Mouse (Mus musculus): ENCODE measurements at regions not wholly inside any gene's neighbourhood (a gene's known extent, or its start where the extent isn't known, plus 50 kb on each side); places are given as distances from the start of the nearest gene placed in this dataset.

- ATAC-seq (ENCODE audit: low TSS enrichment) = no peak
These were observed 96.2 kb downstream of the Gm26897 start for GRCm38 (mm10) chr5:111829891-111830290.

GRCm38 (mm10) chr5:111835737-111836667 lies 102.3 kb downstream of the Gm26897 start:
- ATAC-seq (ENCODE audit: low TSS enrichment) = peak; percentile 62; the same call in 1 of the 2 replicates

GRCm38 (mm10) chr5:111836668-111837234 lies 103.0 kb downstream of the Gm26897 start:
- ATAC-seq (ENCODE audit: low TSS enrichment) = no peak

GRCm38 (mm10) chr5:111842461-111842860 lies 108.7 kb downstream of the Gm26897 start:
- no peak for ATAC-seq (ENCODE audit: low TSS enrichment)

- no peak for ATAC-seq (ENCODE audit: low TSS enrichment)
These were observed 110.0 kb downstream of the Gm26897 start for GRCm38 (mm10) chr5:111843622-111844239.

GRCm38 (mm10) chr5:111844528-111844927 lies 110.8 kb downstream of the Gm26897 start:
- ATAC-seq (ENCODE audit: low TSS enrichment) = no peak

- no peak for ATAC-seq (ENCODE audit: low TSS enrichment)
These were observed 115.2 kb downstream of the Gm26897 start for GRCm38 (mm10) chr5:111848917-111849316.

GRCm38 (mm10) chr5:111852682-111853081 lies 119.0 kb downstream of the Gm26897 start:
- ATAC-seq (ENCODE audit: low TSS enrichment) = no peak

GRCm38 (mm10) chr5:111855366-111855765 lies 121.6 kb downstream of the Gm26897 start:
- no peak for ATAC-seq (ENCODE audit: low TSS enrichment)

GRCm38 (mm10) chr5:111857200-111857599 lies 123.5 kb downstream of the Gm26897 start:
- ATAC-seq (ENCODE audit: low TSS enrichment) = no peak

- ATAC-seq (ENCODE audit: low TSS enrichment) = no peak
These were observed 126.7 kb downstream of the Gm26897 start for GRCm38 (mm10) chr5:111860436-111860835.

GRCm38 (mm10) chr5:111862331-111862730 lies 128.6 kb downstream of the Gm26897 start:
- no peak for ATAC-seq (ENCODE audit: low TSS enrichment)

GRCm38 (mm10) chr5:111863922-111864321 lies 130.2 kb downstream of the Gm26897 start:
- ATAC-seq (ENCODE audit: low TSS enrichment) = no peak; the same call in 1 of the 2 replicates

- peak; percentile 65; the same call in 1 of the 2 replicates for ATAC-seq (ENCODE audit: low TSS enrichment)
These were observed 130.9 kb downstream of the Gm26897 start for GRCm38 (mm10) chr5:111864606-111865005.

GRCm38 (mm10) chr5:111869011-111869410 lies 135.3 kb downstream of the Gm26897 start:
- ATAC-seq (ENCODE audit: low TSS enrichment) = no peak

GRCm38 (mm10) chr5:111877165-111877793 lies 143.6 kb downstream of the Gm26897 start:
- no peak for ATAC-seq (ENCODE audit: low TSS enrichment)

GRCm38 (mm10) chr5:111879044-111879443 lies 145.3 kb downstream of the Gm26897 start:
- ATAC-seq (ENCODE audit: low TSS enrichment) = no peak

- ATAC-seq (ENCODE audit: low TSS enrichment) = peak; percentile 52; the same call in 1 of the 2 replicates
These were observed 146.5 kb downstream of the Gm26897 start for GRCm38 (mm10) chr5:111880268-111880667.

- ATAC-seq (ENCODE audit: low TSS enrichment) = no peak
These were observed 147.8 kb downstream of the Gm26897 start for GRCm38 (mm10) chr5:111881517-111881916.

- no peak for ATAC-seq (ENCODE audit: low TSS enrichment)
These were observed 153.6 kb downstream of the Gm26897 start for GRCm38 (mm10) chr5:111887281-111887680.

- ATAC-seq (ENCODE audit: low TSS enrichment) = peak; percentile 60
These were observed 157.1 kb downstream of the Gm26897 start for GRCm38 (mm10) chr5:111890800-111891199.

- ATAC-seq (ENCODE audit: low TSS enrichment) = no peak
These were observed 157.6 kb downstream of the Gm26897 start for GRCm38 (mm10) chr5:111891261-111891693.
